Mouse (Mus musculus): ENCODE measurements around the gene Asic1.
"Not testable (repeated sequence)": the region's sequence is repeated elsewhere in the genome, so short reads cannot be mapped to it uniquely, and the experiment has no call there.

Asic1 gene

DNA sequence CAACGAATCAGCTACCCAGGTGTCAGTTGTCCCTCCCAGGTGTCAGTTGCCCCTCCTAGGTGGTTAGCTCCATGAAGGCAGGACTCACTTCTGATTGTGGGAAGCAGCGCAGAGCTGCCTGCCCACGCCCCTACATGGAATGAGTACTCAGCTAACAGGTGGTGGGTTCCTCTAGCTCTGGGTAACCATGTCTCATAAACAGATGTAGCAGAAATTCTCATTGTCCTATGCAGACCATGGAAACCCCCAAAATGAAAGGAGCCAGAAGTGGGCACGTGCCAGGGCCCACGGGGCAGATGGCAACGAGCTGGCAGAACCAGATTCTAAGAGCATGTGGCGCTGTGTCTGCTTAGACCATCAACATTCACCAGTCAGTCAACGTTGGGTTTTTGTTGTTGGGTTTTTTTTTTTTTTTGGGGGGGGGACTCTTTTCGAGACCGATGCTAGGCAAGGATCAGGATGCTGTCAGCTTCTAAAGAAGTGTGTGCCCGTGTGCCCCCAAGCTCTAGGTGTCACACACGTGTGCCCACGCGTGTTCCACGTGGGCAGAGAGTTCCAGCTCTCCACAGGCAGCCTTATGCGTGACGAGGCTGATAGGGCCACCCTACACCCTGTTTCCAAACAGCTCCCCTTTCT, 6.1 kb upstream of the Asic1 start:
- DNase-seq (ENCODE audit: low read depth) = no peak

DNA sequence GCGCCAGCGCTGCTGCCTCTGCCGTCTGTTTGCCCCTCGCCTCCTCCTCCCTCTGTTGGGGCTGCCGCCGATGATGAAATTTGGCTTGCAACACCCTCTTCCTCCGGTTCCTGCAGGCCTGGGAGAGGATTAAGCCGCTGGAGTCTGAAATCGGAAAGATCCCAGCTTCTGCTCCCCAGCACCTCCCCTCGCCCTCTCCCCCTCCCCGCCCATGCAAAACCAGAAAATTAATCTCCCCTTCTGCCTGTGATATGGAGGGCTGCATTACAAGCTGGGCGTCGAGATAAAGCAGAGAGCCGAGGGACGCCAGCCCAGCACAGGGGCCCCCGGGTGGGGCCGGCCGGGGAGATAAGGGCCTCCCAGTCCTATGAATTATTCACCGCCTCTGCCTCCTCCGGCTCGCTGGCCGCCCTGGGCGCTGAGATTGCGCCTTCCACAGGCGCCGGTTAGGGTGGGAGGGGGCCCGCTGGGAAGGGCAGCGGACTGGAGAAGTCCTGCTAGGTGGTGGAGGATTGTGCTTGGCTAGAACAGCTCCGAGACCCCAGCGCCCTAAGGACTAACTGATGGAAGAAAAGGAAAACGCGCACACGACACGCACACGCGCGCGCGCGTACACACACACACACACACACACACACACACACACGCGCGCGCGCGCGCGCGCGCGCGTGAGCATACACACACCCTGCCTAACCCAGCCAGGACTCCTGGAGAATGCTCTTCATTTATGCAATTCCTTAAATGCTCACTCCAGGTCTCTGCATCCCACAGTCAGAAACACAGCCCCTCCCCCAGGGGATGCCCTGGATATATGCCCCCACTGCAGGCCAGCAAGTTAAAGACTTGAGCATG, 5.3 kb upstream of the Asic1 start:
- no peak for DNase-seq (ENCODE audit: low read depth)

DNA sequence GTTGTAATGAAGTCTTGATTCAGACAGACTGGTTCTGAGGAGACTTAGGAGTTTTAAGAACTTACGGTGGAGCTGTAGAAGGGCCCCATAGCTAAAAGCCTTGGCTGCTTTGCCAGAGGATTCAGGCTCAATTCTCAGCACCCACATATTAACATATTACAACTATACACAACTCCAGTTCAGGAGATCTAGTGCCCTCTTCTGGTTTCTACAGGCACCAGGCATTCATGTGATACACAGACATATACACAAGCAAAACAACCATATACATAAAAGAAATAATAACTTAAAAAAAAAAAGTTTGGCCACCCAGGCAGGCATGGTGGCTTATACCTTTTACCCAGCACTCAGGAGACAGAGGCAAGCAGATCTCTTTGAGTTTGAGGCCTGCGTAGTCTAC, 2.6 kb upstream of the Asic1 start:
- no peak for DNase-seq (ENCODE audit: low read depth)

DNA sequence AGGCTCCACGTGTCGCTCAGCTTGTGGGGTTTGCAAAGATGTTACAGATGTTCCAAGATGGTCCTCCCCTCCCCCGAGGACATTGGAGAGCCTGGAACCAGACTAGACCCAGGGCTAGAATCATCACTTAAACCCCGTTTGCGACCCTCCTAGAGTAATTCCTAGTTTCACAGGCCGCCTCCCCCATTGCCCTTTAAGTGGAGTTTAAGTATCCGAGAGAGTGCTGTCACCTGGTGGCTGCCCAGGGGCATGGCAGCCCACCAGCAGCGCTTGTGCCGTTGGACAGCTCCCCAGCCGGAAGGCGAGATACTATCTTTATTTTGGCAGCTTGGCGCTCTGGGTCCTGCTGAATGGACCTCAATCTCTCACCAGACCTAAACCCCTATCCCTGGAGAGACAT, 1.3 kb upstream of the Asic1 start:
- peak; percentile 75 for DNase-seq (ENCODE audit: low read depth)

DNA sequence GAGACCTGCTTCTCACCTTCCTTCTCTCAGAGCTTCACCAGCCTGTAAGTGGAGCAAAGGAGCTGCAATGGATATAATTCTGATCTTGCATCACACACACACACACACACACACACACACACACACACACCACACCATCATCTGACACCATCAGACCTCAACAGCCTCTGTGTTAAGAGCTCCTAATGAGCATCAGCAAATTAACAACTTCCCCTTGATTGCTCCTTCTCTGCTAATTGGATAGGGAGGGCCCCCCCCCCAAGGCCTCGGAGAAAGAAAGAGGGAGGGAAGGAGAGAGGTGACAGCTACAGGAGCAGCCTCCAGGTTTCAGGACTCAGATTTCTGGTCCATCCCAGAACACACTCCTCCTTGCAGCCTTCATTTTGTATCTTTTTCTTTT, 776 bp upstream of the Asic1 start:
- no peak for DNase-seq (ENCODE audit: low read depth)

DNA sequence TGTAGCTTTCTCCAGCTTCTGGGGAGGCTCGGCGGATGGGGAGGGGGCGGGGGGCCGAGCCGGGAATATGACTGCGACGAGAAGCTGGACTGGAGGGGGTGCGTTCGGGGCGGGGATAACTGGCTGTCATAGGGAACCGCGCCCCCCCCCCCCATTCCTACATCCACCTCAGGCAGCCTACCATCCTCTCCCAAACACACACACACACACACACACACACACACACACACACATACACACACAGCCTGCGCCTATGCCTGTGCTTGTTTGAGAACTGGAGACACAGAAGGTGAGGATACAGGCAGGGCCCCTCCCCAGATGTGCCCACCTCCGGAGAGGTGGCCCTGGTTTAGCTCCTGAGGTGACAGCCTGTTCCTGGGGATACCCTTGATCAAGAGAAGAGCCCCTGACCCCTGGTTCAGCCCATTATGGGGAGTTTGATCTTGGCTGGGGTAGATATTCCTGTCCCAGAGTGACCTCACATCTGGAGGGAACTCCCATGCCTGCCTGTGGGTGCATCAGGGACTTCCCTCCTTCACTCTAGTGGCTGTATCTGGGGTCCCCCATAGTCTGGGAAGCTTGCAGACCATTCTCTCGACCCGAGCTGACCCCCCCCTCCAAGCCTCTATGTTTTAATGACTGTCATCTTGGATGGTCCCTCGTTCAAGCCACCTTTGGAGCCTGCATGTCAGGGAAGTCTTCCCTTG, 949 bp downstream of the Asic1 start:
- DNase-seq (ENCODE audit: low read depth) = no peak

DNA sequence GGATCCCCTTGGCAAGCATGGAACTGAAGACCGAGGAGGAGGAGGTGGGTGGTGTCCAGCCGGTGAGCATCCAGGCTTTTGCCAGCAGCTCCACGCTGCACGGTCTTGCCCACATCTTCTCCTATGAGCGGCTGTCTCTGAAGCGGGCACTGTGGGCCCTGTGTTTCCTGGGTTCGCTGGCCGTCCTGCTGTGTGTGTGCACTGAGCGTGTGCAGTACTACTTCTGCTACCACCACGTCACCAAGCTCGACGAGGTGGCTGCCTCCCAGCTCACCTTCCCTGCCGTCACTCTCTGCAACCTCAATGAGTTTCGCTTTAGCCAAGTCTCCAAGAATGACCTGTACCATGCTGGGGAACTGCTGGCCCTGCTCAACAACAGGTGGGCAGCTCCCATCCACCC, 1.6 kb downstream of the Asic1 start:
- DNase-seq (ENCODE audit: low read depth) = no peak

DNA sequence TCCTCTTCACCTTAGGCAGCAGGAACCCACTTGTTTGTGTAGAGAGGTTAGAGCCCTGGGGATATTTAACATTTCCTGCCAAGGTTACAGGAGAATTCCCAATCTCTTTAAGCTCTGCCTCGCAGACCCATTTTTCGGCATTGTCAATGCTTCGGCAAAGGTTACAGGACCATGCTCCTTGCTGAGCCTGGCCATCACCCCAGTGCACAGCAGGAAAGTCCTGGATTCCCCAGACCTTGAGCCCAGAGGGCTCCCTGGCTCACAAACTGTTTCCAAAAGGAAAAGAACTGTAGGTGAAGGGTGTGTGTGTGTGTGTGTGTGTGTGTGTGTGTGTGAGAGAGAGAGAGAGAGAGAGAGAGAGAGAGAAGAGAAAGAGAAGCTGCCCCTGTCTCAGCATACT, 4.7 kb downstream of the Asic1 start:
- no peak for DNase-seq (ENCODE audit: low read depth)

DNA sequence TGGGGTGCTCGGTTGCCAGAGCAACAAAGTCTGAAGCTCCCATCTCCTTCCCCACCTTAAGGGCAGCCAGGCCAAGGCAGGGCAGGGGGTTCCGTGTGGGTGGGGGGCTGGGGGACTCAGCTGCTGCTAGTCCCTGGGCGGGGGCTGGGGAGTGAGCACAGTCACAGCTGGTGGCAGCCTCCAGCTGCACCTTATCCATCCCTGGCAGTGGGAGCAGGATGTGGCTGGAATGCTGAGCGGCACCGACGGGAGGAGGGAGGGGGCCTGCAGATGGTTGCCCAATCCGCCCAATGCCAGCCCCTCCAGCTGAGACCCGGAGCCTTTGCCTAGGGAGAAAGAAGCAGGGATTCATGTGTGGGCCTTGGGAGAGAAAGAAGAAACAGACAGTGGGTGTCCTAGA, 6.9 kb downstream of the Asic1 start:
- DNase-seq (ENCODE audit: low read depth) = no peak

DNA sequence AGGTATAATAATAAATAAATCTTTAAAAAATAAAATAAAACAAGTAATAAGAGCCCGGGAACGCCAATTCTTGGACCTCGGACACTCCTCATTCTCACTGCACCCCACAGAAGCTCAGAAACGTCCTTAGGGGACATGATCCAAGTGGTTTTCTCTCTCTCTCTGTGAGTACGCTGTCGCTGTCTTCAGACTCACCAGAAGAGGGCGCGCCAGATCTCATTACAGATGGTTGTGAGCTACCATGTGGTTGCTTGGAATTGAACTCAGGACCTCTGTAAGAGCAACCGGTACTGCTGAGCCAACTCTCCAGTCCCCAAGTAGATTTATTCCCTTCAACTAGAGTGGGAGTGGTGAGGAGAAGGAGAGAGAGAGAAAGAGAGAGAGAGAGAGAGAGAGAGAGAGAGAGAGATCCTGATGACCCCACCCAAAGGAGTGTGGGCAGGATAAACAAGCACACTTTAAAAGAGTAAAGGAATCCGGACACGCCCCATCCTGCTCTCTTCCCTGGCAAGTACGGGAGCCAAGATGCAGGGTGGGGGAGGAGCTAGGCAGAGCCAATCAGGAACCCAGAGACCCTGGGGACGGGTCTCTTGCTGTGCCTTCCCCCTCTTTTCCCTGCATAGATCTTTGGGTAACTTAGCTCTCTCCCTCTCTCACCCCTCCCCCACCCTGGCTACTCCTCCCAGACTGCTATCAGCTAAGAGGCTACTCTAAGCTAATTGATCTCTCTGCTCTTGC, 8.1 kb downstream of the Asic1 start:
- peak; percentile 45 for DNase-seq (ENCODE audit: low read depth)

DNA sequence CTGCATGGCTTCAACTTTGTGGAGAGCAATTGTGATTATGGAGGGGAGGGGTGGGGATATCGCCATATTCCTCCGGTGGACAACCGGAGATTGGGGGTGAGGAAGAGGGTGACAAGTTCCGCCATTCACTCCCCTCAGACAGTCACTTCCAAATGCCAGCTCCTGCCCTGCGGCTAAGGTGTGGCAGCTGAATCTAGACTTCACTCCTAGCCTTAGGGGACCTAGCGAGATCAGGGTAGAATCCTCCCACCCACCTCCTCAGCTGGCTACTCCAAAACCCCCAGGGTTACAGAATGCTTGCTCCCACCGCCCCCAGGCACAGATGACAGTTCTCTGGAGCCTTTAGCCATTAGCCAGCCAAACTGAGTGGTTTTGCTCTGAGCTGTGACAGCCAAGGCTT, 8.8 kb downstream of the Asic1 start:
- no peak for DNase-seq (ENCODE audit: low read depth)

DNA sequence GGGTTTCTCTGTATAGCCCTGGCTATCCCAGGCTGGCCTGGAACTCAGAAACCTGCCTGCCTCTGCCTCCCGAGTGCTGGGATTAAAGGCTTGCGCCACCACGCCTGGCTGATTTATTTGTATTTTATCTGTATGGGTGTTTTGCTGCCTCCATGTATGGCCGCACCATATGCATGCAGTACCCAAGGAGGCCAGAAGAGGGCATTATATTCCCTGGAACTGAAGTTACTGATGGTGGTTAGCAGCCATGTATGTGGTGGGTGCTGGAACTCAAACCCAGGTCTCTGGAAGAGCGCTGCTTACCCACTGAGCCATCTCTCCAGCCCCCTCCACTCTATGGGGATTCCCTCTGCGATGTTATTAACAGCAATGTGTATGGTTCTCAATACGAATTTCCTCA, 12.7 kb downstream of the Asic1 start:
- peak; percentile 55 for DNase-seq (ENCODE audit: low read depth)

DNA sequence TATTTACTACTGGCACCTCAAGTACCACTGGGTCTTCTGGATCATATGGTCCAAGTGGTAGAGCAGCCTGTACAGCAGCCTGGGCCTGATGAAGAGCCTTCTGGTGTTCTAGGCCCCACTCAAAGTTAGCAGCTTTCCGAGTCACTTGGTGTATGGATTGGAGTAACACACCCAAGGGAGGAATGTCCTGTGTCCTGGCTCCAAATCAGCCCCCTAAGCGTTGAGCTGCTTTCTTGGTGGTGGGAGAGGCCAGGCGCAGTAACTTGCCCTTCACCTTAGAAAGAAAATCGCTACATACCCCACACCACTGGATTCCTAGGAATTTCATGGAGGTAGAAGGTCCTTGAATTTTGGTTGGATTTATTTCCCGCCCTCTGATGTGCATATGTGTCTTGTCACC, 14.0 kb downstream of the Asic1 start:
- no peak for DNase-seq (ENCODE audit: low read depth)

DNA sequence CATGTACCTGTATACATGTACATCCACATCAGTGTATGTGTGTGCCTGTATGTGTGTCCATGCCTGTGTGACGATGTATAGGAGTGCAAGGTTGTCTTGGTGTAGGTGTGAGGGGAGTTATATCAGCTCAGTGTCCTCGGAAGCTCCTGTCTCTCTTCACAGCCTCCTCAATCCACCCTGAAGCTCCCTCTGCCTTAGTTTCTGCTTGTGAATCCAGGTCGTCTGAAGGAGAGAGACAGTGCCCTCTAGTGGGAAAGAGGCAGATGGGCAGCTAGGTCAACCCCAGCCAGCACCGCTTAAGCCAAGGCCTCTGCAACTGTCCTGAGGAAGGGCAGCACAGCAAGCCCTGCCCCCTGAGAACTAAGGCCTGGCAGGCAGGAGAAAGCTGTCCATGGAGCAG, 18.5 kb downstream of the Asic1 start:
- peak; percentile 66 for DNase-seq (ENCODE audit: low read depth)

DNA sequence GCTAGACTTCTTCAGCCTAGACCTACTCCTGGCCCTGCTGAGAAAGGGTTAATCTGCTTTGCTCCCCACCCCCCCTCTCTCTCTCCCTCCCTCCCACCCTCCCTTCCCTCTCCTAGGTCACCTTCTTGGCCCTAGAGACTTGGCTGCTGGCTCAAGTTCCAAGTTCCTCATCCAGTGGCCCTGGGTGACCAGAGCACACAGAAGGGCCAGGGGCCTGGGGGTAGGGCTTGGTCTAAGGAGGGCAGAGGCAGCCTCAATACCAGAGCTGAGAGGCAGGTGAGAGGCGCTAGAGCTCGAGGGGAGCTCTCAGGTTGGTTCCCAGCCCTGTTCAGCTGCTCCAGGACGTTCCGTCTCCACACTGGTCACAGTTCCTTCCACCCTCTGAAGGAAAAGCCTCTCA, 20.8 kb downstream of the Asic1 start:
- DNase-seq (ENCODE audit: low read depth) = no peak

DNA sequence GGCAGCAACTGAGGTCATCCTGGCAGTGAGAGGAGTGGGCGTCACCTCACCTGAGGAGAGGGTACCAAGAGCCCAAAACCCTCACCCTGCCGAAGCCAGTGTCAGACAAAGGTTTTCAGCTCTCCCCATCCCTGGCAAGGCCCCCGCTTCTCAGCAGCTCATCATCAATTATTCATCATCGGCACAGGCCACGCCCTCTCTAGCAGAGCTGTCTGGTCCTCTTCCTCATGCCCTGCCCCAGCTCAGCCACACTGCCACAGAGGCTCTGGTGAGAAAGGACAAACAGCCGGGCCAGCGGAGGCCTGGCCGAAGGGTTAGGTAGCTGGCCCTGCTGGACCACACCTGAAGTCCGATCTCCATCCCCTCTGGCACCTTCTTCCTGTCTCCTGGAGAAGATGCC, 21.8 kb downstream of the Asic1 start:
- no peak for DNase-seq (ENCODE audit: low read depth)

DNA sequence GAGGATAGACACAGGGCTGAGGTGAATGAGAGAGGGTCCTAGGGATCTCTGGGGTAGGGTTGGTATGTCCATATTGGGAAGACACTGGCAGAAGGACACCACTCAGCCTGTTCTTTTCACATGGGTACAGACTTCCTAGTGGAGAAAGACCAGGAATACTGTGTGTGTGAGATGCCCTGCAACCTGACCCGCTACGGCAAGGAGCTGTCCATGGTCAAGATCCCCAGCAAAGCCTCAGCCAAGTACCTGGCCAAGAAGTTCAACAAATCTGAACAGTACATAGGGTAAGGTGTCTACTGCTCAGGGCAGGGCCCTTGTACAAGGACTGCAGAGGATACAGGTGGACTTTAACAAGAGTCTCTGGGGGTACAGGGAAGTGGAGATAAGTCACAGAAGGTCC, 27.1 kb downstream of the Asic1 start:
- no peak for DNase-seq (ENCODE audit: low read depth)

DNA sequence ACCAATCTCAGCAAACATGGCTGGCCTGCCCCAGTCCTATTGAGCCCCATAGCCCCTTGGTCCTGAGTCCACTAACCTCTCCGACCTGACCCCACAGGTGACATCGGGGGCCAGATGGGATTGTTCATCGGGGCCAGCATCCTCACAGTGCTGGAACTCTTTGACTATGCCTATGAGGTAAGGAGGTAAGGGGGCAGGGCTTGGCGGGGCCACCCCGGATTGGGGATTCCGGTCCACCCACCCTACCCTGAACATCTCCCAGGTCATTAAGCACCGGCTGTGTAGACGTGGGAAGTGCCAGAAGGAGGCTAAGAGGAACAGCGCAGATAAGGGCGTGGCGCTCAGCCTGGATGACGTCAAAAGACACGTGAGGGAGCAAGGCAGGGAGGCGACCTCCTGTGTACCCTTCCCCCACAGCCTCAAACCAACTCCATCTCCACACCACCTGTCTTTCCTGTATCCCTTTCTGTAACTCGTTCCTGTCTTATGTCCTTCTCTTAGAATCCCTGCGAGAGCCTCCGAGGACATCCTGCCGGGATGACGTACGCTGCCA, 28.4 kb downstream of the Asic1 start:
- DNase-seq (ENCODE audit: low read depth) = no peak

DNA sequence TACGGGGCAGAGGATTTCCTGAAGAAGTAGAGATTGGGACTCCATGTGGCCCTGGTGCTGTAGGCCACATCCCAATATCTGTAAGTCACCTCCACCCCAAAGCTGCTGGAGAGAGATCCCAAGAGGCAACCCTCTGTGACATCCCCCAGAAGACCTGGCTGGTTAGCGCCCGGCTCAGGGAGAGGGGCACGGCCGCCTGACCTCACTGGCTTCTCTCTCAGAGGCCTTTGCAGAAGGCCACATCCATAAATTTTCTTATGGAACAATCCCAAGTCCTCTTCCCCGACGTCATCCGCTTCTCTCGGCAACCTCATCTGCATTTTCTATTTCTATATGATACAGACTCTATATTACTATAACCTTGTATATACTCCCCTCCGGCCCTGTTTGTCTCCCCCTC, 29.5 kb downstream of the Asic1 start:
- DNase-seq (ENCODE audit: low read depth) = no peak

DNA sequence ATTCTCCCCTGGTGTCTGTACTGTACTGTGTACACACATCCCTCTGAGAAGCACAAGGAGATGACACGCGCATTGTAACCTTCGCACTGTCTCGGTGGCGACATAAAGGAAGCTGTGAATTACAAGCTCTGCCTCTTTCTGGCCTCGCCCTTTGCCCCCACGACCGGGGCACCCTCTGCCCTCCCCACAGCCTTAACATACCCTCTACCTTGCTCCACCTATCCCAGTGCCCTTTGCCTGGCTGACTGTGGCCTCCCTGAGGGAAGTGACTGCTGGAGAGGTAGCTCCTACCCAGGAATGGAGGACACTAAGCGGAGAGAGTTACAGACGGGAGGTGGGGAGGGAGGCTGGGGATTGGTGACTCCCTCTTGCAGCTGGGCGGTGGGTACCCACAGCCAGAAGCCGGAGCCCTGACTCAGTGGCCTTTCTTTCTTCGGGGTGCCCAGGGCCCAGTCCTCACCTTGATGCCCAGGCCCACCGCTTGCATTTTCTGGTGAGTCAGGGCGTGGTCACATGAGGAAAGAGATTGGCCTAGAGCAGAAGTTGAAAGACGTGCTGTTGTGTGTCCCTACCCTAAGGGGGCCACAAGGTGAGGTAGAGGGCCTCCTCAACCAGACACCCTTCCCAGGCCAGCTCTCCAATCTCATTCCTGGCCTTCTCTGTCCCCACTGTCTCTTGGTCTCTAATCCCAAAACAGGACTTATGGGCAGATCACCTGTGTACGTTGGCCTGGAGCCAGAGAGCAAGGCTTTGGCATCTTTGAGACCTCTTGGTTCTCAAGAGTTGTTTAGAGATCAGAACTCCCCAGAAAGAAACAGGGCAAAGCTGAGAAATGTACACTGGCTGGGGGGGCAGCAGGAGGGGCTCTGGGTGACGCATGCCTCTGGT, 30.3 kb downstream of the Asic1 start:
- no peak for DNase-seq (ENCODE audit: low read depth)

DNA sequence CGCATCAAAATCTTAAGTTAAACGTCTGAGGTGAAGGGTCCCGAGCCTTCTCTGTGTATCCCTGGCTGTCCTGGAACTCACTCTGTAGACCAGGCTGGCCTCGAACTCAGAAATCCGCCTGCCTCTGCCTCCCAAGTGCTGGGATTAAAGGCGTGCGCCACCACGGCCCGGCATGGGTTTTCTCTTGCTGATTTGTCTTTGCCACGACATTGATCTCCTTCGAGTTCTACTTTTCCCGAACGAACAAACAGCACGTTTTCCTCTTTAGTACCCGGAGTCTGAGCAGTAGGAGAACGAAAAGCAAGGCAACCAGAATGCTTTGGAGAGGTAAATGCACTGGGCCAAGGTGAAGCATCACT, 31.5 kb downstream of the Asic1 start:
- DNase-seq (ENCODE audit: low read depth) = not testable (repeated sequence)

All from naive thymus-derived CD4-positive, alpha-beta T cell, adult 2 months (primary cell).